Mouse (Mus musculus) brown adipose tissue, adult 24 weeks (tissue): ENCODE data around the gene Mettl24. TPM values are rescaled to one million over a fixed set of nuclear protein-coding genes. Genes with fewer than 3 reads are reported as not detected.
"Not testable (repeated sequence)": the region's sequence is repeated elsewhere in the genome, so short reads cannot be mapped to it uniquely, and the experiment has no call there.

Experiments
- H3K27ac ChIP-seq: fragments of 200-500 bp; replicated peaks from 2 replicates; pipeline ENCODE4 v1.5.1; 2012; ENCODE audit warnings: low read depth, mild to moderate bottlenecking, low read length
- H3K4me1 ChIP-seq: fragments of 200-500 bp; 2 replicates; pipeline ENCODE4 v1.6.1; 2012; ENCODE audit warnings: low read length, mixed read lengths; ENCODE audit not compliant: control insufficient read depth, insufficient read depth, insufficient read length
- H3K4me3 ChIP-seq: fragments of 200-500 bp; 2 replicates; pipeline ENCODE4 v1.5.1; 2012; ENCODE audit warnings: low read depth, mild to moderate bottlenecking, low read length, moderate library complexity; ENCODE audit not compliant: insufficient read depth
- polyA plus RNA-seq: library from polyadenylated mRNA; stranded (reverse); fragments of >200 nt; gene quantifications from 2 replicates; pipeline ENCODE4 v1.2.4, GENCODE M21; 2012; ENCODE audit not compliant: missing spikeins, insufficient read depth, insufficient read length

Mettl24 gene
- polyA plus RNA-seq, 1 experiment = 1.1 TPM

GRCm38 (mm10) chr10:40737274-40738112, 54.4 kb downstream of the Mettl24 start:
- Histone ChIP-seq H3K4me3 (no peak overlapping the region), H3K27ac (no peak overlapping the region), H3K4me1 (no peaks in the 10 kb centered on the region; the same call in 1 of the 2 replicates)

GRCm38 (mm10) chr10:40740696-40741095, 57.6 kb downstream of the Mettl24 start:
- no peak overlapping the region for H3K27ac ChIP-seq
- H3K4me1 ChIP-seq = no peaks in the 10 kb centered on the region; the same call in 1 of the 2 replicates
- H3K4me3 ChIP-seq = no peak overlapping the region

- Histone ChIP-seq H3K4me3 (no peak overlapping the region), H3K4me1 (no peaks in the 10 kb centered on the region), H3K27ac (no peak overlapping the region)
These were observed 67.4 kb downstream of the Mettl24 start for GRCm38 (mm10) chr10:40750293-40751047.

GRCm38 (mm10) chr10:40751157-40751556, 68.1 kb downstream of the Mettl24 start:
- H3K4me1 ChIP-seq = no peaks in the 10 kb centered on the region
- H3K4me3 ChIP-seq = no peak overlapping the region
- no peak overlapping the region for H3K27ac ChIP-seq

GRCm38 (mm10) chr10:40753036-40753435, 70.0 kb downstream of the Mettl24 start:
- no peak overlapping the region for H3K4me3 ChIP-seq
- H3K27ac ChIP-seq = no peak overlapping the region
- H3K4me1 ChIP-seq = no peaks in the 10 kb centered on the region

GRCm38 (mm10) chr10:40758171-40759010, 75.3 kb downstream of the Mettl24 start:
- Histone ChIP-seq H3K4me3 (0 out of 2 replicates have a peak overlapping the region, but pooled peaks have one; percentile 16), H3K4me1 (peaks cover 2% of the 10 kb centered on the region; the same call in 1 of the 2 replicates), H3K27ac (peak overlapping the region; percentile 81)

GRCm38 (mm10) chr10:40759391-40760194, 76.5 kb downstream of the Mettl24 start:
- H3K4me3 ChIP-seq, H3K4me1 ChIP-seq, H3K27ac ChIP-seq: not testable (repeated sequence)

GRCm38 (mm10) chr10:40760195-40761009, 77.3 kb downstream of the Mettl24 start:
- Histone ChIP-seq H3K27ac (no peak overlapping the region), H3K4me1 (peaks cover 2% of the 10 kb centered on the region; the same call in 1 of the 2 replicates), H3K4me3 (no peak overlapping the region)

- H3K27ac ChIP-seq = no peak overlapping the region
These were observed 78.1 kb downstream of the Mettl24 start for GRCm38 (mm10) chr10:40761010-40761752.

GRCm38 (mm10) chr10:40762624-40763023, 79.5 kb downstream of the Mettl24 start:
- Histone ChIP-seq H3K4me1 (peaks cover 2% of the 10 kb centered on the region; the same call in 1 of the 2 replicates), H3K4me3 (no peak overlapping the region), H3K27ac (no peak overlapping the region)

More at GRCm38 (mm10) chr10:40761010-40761752, 78.1 kb downstream of the Mettl24 start:
- Histone ChIP-seq H3K4me1 (peaks cover 2% of the 10 kb centered on the region; the same call in 1 of the 2 replicates), H3K4me3 (no peak overlapping the region)

- H3K4me3 ChIP-seq = no peak overlapping the region
- peaks cover 2% of the 10 kb centered on the region; the same call in 1 of the 2 replicates for H3K4me1 ChIP-seq
These were observed 80.1 kb downstream of the Mettl24 start for GRCm38 (mm10) chr10:40763084-40763720.

GRCm38 (mm10) chr10:40772266-40772665, 89.2 kb downstream of the Mettl24 start:
- H3K27ac ChIP-seq = no peak overlapping the region
- H3K4me3 ChIP-seq = no peak overlapping the region

More at GRCm38 (mm10) chr10:40763084-40763720, 80.1 kb downstream of the Mettl24 start:
- no peak overlapping the region for H3K27ac ChIP-seq

More at GRCm38 (mm10) chr10:40772266-40772665, 89.2 kb downstream of the Mettl24 start:
- no peaks in the 10 kb centered on the region for H3K4me1 ChIP-seq
